Mouse (Mus musculus): ENCODE data around the gene Isyna1. TPM values are rescaled to one million over a fixed set of nuclear protein-coding genes. Genes with fewer than 3 reads are reported as not detected.

Gene Isyna1
- total RNA-seq, 1 experiment from 2014 or later = 26.0 TPM

GRCm38 (mm10) chr8:70609849-70610795 lies 15.9 kb downstream of the Isyna1 start:
- peak; percentile 57 to 63 for ATAC-seq (replicated peaks in 1 of 2; ENCODE audit: insufficient read depth in 1 of 2, low FRiP score in 2 of 2, low TSS enrichment in 1 of 2, low read depth in 1 of 2, poor library complexity in 2 of 2, severe bottlenecking in 2 of 2)

GRCm38 (mm10) chr8:70610796-70611771 lies 16.9 kb downstream of the Isyna1 start:
- ATAC-seq (replicated peaks in 1 of 2; ENCODE audit: insufficient read depth in 1 of 2, low FRiP score in 2 of 2, low TSS enrichment in 1 of 2, low read depth in 1 of 2, poor library complexity in 2 of 2, severe bottlenecking in 2 of 2) = no peak

DNA sequence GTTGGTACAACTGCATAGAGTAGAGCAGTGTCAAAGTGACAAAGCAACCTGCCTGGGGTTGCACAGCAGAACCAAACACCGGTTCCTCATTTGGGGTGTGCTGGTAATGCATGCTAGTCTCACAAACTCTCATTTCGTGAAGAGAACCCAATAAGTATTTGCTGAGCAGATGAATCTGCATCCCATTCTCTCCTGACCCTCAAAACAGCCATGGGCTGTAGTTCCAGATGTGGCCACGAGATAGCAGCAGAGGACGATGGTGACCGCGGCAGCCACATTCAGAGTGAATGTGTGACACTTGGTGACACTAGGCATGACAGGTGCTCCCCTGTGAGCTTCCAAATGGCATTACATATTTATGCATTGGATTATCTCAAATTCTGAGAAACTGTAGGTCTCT lies 17.7 kb downstream of the Isyna1 start:
- ATAC-seq (replicated peaks in 1 of 2; ENCODE audit: insufficient read depth in 1 of 2, low FRiP score in 2 of 2, low TSS enrichment in 1 of 2, low read depth in 1 of 2, poor library complexity in 2 of 2, severe bottlenecking in 2 of 2) = peak; percentile 34 to 38

GRCm38 (mm10) chr8:70613763-70614162 lies 19.6 kb downstream of the Isyna1 start:
- no peak for ATAC-seq (replicated peaks in 1 of 2; ENCODE audit: insufficient read depth in 1 of 2, low FRiP score in 2 of 2, low TSS enrichment in 1 of 2, low read depth in 1 of 2, poor library complexity in 2 of 2, severe bottlenecking in 2 of 2)

DNA sequence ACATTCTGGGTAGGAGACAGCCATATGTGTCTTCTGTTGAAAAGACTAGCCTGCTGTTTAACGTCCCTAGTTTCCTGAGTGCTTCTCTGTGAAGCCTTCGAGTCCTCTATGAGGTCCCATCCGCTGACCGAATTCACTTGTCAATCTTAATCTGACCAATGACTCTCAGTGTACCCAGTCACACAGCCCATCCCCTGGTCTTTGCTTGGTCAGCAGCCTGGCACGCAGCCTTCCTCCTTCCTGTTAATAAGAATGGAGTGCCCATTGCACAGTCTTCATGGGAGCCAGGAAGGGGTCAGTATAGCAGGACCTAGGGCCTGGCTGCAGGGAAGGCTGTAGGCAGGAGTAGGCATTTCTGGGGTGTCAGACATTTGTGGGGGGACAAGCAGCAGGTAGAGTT lies 20.3 kb downstream of the Isyna1 start:
- ATAC-seq (replicated peaks in 1 of 2; ENCODE audit: insufficient read depth in 1 of 2, low FRiP score in 2 of 2, low TSS enrichment in 1 of 2, low read depth in 1 of 2, poor library complexity in 2 of 2, severe bottlenecking in 2 of 2) = no peak

DNA sequence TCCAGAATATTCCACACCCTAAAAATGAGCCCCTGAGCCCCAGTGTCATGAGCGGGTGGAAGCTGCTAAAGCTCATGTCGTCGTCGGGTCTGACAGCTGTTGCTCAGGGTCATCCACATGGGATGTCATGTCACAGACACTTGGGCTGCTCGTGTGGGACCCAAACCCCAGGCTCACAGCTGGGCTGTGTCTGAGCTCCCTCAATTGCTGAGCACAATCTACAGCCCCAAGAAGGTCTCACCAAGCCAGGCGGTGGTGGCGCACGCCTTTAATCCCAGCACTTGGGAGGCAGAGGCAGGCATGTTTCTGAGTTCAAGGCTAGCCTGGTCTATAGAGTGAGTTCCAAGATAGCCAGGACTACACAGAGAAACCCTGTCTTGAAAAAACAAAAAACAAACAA lies 21.1 kb downstream of the Isyna1 start:
- no peak for ATAC-seq (replicated peaks in 1 of 2; ENCODE audit: insufficient read depth in 1 of 2, low FRiP score in 2 of 2, low TSS enrichment in 1 of 2, low read depth in 1 of 2, poor library complexity in 2 of 2, severe bottlenecking in 2 of 2)

GRCm38 (mm10) chr8:70615894-70616293 lies 21.7 kb downstream of the Isyna1 start, which contains the start of gene Lrrc25:
TSS of gene Lrrc25 (plus strand) at chr8:70616155.
- peak; percentile 7 to 15; a peak in 1 of 4 replicates for ATAC-seq (replicated peaks in 1 of 2; ENCODE audit: insufficient read depth in 1 of 2, low FRiP score in 2 of 2, low TSS enrichment in 1 of 2, low read depth in 1 of 2, poor library complexity in 2 of 2, severe bottlenecking in 2 of 2)

DNA sequence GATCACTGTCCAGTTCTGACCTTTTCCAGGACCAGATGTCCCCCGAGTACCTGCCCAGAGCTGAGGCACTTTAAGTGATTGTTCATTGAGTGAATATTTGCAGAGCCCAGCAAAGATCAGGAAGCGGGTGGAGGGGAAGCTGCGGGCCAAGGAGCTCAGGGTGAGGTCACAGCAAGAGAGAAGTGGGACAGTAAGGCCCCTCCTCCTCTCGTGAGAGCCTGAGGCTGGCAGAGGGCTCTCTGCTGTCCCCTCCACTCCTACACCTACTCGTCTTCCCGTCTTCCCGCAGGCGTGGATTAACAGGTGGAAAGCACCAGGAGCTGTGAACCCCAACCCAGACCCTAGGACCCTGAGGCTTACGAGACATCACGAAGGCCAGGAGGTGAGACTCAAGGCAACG lies 22.5 kb downstream of the Isyna1 start:
- ATAC-seq (replicated peaks in 1 of 2; ENCODE audit: insufficient read depth in 1 of 2, low FRiP score in 2 of 2, low TSS enrichment in 1 of 2, low read depth in 1 of 2, poor library complexity in 2 of 2, severe bottlenecking in 2 of 2) = peak; percentile 25 to 27; a peak in 2 of 4 replicates

DNA sequence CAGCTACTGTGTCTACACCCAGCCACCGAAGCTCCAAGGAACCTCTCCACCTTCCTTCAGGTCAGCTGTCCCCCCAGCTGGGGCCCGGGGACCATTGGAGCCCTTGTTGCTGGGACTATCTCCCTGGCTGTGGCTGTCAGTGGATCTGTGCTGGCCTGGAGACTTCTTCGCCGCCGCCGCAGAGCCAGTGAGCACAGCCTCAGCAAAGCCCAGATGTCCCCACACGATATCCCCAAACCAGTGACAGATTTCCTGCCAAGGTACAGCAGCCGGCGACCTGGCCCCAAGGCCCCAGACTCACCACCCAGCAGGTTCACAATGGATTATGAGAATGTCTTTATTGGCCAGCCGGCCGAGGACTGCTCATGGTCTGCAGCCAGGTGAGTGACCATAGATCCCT lies 23.8 kb downstream of the Isyna1 start:
- peak in 1 of 2 experiments; percentile 17; a peak in 1 of 4 replicates for ATAC-seq (replicated peaks in 1 of 2; ENCODE audit: insufficient read depth in 1 of 2, low FRiP score in 2 of 2, low TSS enrichment in 1 of 2, low read depth in 1 of 2, poor library complexity in 2 of 2, severe bottlenecking in 2 of 2)

GRCm38 (mm10) chr8:70618888-70619334 lies 24.7 kb downstream of the Isyna1 start:
- peak; percentile 89 to 92 for ATAC-seq (replicated peaks in 1 of 2; ENCODE audit: insufficient read depth in 1 of 2, low FRiP score in 2 of 2, low TSS enrichment in 1 of 2, low read depth in 1 of 2, poor library complexity in 2 of 2, severe bottlenecking in 2 of 2)

GRCm38 (mm10) chr8:70622220-70622619 lies 28.0 kb downstream of the Isyna1 start:
- no peak for ATAC-seq (replicated peaks in 1 of 2; ENCODE audit: insufficient read depth in 1 of 2, low FRiP score in 2 of 2, low TSS enrichment in 1 of 2, low read depth in 1 of 2, poor library complexity in 2 of 2, severe bottlenecking in 2 of 2)

DNA sequence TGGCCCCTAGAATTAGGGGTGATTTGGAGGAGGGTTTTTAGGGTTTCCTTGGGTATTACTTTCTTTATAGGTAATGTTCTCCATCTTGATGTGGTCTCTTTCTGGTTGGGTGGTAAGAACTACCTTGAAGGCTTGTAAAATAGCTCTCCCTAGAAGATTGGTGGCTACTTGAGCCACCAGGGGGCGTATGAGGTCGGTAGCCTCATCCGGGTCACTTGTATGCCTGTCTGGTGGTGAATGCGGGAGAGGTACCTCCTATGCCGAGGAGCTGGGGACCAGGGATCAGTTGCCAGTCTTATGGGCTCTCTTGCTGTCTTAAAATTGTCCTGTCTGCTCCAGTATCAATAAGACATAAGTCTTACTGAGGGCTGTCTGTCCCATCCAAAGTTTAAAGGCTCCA lies 30.9 kb downstream of the Isyna1 start:
- no peak for ATAC-seq (replicated peaks in 1 of 2; ENCODE audit: insufficient read depth in 1 of 2, low FRiP score in 2 of 2, low TSS enrichment in 1 of 2, low read depth in 1 of 2, poor library complexity in 2 of 2, severe bottlenecking in 2 of 2)

GRCm38 (mm10) chr8:70627041-70627440 lies 32.9 kb downstream of the Isyna1 start:
- no peak for ATAC-seq (replicated peaks in 1 of 2; ENCODE audit: insufficient read depth in 1 of 2, low FRiP score in 2 of 2, low TSS enrichment in 1 of 2, low read depth in 1 of 2, poor library complexity in 2 of 2, severe bottlenecking in 2 of 2)

- ATAC-seq (replicated peaks in 1 of 2; ENCODE audit: insufficient read depth in 1 of 2, low FRiP score in 2 of 2, low TSS enrichment in 1 of 2, low read depth in 1 of 2, poor library complexity in 2 of 2, severe bottlenecking in 2 of 2) = no peak
Observed at GRCm38 (mm10) chr8:70628986-70629490, 34.9 kb downstream of the Isyna1 start.

GRCm38 (mm10) chr8:70629574-70630531 lies 35.7 kb downstream of the Isyna1 start:
- ATAC-seq (replicated peaks in 1 of 2; ENCODE audit: insufficient read depth in 1 of 2, low FRiP score in 2 of 2, low TSS enrichment in 1 of 2, low read depth in 1 of 2, poor library complexity in 2 of 2, severe bottlenecking in 2 of 2) = peak; percentile 71

DNA sequence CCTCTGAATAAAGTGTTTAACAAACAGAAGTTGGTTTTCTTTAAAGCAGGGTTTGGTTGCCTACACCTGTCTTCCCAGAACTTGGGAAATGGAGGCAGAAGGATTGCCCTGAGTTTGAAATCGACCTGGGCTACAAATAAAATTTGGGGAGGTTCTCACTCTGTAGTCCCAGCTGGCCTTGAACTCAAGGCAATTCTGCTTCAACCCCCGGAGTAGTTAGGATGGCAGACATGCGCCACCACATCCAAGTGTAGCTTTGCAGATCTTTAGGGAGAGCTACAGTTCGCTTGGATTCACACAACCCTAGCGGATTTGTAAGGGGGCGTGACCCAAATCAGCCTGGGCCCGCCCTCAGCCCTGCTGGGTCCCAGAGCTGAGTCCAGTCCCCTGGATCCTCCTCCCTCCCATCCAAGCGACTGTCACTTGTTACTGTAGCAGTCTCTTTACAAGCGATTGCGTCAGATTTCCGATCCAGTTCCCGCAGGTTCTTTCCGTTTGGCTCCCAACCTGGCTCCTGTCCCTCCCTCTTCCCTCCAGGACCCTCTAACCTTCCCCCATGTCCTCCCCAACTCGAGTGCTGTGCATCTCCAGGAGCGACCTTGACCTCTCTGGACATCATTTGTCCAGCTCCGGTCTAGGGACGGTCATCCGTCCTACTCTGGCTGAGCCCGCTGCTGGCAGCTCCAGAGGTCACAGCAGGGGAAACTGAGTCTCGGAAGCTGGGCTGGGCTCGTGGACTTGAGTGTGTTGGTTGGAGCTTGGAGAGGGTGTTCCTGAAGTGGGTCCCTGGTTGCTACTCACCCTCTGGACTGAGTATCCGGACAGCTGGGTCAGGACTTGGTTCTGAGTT lies 36.6 kb downstream of the Isyna1 start:
- peak; percentile 17 to 29; a peak in 2 of 4 replicates for ATAC-seq (replicated peaks in 1 of 2; ENCODE audit: insufficient read depth in 1 of 2, low FRiP score in 2 of 2, low TSS enrichment in 1 of 2, low read depth in 1 of 2, poor library complexity in 2 of 2, severe bottlenecking in 2 of 2)

Measured in hematopoietic stem cell, adult 5-6 weeks (primary cell).